Mouse (Mus musculus) liver, postnatal 0 days (tissue): ENCODE results near the gene Tpst1.

Experiments
- CTCF ChIP-seq: sonication (generic); IDR thresholded peaks from 2 replicates; pipeline ENCODE4 v1.5.1; 2016; ENCODE audit warnings: antibody characterized with exemption, low read depth
- EP300 ChIP-seq: IDR thresholded peaks from 2 replicates; pipeline ENCODE4 v1.6.1; 2016; ENCODE audit warnings: antibody characterized with exemption, low read depth, mild to moderate bottlenecking

GRCm38 (mm10) chr5:130112653-130113052 lies 39.5 kb downstream of the Tpst1 start:
- no peak for TF ChIP-seq CTCF
- TF ChIP-seq EP300, result no peak
